Mouse (Mus musculus): Measurements from ENCODE around the gene Cfap298. TPM values are rescaled to one million over a fixed set of nuclear protein-coding genes. Genes with fewer than 3 reads are reported as not detected.

Cfap298 gene
- polyA plus RNA-seq, 1 experiment from 2014 or later = 42.7 TPM

DNA sequence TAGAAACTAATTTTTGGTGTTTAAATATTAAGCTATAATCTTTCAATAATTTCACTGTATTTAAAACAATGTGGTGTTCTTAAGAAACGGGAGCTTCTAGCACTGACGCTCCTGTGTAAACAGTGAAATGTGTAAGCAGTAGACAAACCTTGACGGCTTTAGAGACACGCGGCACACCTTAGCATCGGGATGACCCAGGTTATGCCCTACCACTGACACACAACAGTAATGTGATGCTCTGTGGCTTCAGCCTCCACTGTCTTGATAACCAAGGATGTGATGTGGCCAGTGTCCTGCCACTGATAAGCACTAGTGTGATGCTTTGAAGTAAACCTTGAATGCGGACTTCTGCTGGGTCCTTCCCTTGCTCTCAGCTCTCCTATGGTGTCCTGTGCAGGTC is 6.3 kb upstream of the Cfap298 start:
- H3K27me3 ChIP-seq (replicated peaks) = no peaks in the 10 kb centered on the region
- H3K9me3 ChIP-seq = no peaks in the 10 kb centered on the region
- no peak overlapping the region for H3K4me2 ChIP-seq
- no peak overlapping the region for H3K9ac ChIP-seq
- ATAC-seq (ENCODE audit: insufficient read depth, low FRiP score, low read depth) = no peak
- H3K36me3 ChIP-seq = peaks cover 11% of the 10 kb centered on the region; the same call in 1 of the 2 replicates
- no peak overlapping the region for H3K4me3 ChIP-seq (replicated peaks)
- no peak overlapping the region for H3K27ac ChIP-seq
- WGBS = 90% methylated on average over 7 of the region's 7 CpGs
- H3K4me1 ChIP-seq = no peaks in the 10 kb centered on the region

DNA sequence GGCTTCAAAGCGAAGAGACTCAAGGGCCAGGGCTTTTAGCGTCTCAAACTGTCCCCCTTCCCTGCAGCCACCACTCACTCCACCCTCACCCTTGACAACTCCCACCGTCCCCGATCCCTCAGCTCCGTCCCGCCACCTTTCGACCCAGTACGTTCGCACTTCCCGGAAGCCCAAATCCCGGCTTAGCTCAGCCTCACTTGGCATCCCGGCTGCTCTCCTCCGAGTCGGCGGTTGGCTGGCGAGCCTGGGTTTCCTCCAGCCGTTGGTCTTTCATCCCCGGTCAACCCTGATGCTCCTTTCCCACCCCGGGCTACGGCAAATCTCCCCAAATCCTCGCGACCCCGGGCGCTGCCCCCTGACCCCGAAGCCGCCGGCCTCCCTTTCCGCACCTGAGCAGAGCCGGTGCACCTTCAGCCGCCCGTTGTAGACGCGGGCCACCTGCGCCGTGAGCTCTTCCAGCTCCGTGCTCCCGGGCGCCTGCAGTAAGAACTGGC is 674 bp downstream of the Cfap298 start:
- peak; percentile 64 for ATAC-seq (ENCODE audit: insufficient read depth, low FRiP score, low read depth)
- WGBS = under 1% methylated on average over 38 of the region's 38 CpGs
- peak overlapping the region; percentile 79 for H3K4me3 ChIP-seq (replicated peaks)

DNA sequence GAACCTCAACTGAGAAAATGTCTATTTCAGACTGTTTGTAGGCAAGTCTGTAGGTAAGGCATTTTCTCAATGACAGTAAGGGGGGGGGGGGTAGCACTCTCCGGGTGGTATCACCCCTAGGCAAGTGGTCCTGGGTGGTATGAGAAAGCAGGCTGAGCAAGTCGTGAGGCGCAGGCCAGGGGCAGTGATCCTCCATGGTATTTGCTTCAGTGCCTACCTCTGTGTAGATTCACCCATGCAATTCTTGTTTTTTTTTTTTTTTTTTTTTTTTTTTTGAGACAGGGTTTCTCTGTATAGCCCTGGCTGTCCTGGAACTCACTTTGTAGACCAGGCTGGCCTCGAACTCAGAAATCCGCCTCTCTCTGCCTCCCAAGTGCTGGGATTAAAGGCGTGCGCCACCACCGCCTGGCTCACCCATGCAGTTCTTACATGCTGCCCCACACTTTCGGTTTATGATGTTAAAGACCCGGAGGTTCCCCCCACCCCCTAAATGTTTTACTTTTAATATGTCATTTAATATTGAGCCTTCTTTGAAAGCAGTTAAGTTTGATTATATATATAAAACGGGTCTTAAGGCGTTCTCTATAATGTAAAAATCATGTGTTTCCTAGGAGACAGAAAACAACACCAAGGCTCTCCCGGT is 1.3 kb downstream of the Cfap298 start:
- no peaks in the 10 kb centered on the region for H3K36me3 ChIP-seq
- H3K4me2 ChIP-seq = peak overlapping the region; percentile 81
- H3K9me3 ChIP-seq = no peaks in the 10 kb centered on the region
- peak overlapping the region; percentile 85; the same call in 1 of the 2 replicates for H3K27ac ChIP-seq
- ATAC-seq (ENCODE audit: insufficient read depth, low FRiP score, low read depth) = no peak
- 28% methylated on average over 13 of the region's 13 CpGs for WGBS
- peaks cover 3% of the 10 kb centered on the region; the same call in 1 of the 2 replicates for H3K4me1 ChIP-seq
- no peaks in the 10 kb centered on the region for H3K27me3 ChIP-seq (replicated peaks)
- H3K4me3 ChIP-seq (replicated peaks) = peak overlapping the region; percentile 79
- peak overlapping the region; percentile 68 for H3K9ac ChIP-seq

More for the DNA sequence above, 674 bp downstream of the Cfap298 start:
- no peaks in the 10 kb centered on the region for H3K36me3 ChIP-seq
- peak overlapping the region; percentile 85 for H3K27ac ChIP-seq
- H3K27me3 ChIP-seq (replicated peaks) = no peaks in the 10 kb centered on the region
- H3K9ac ChIP-seq = peak overlapping the region; percentile 68
- peaks cover 3% of the 10 kb centered on the region; the same call in 1 of the 2 replicates for H3K4me1 ChIP-seq
- no peaks in the 10 kb centered on the region for H3K9me3 ChIP-seq
- H3K4me2 ChIP-seq = peak overlapping the region; percentile 81

DNA sequence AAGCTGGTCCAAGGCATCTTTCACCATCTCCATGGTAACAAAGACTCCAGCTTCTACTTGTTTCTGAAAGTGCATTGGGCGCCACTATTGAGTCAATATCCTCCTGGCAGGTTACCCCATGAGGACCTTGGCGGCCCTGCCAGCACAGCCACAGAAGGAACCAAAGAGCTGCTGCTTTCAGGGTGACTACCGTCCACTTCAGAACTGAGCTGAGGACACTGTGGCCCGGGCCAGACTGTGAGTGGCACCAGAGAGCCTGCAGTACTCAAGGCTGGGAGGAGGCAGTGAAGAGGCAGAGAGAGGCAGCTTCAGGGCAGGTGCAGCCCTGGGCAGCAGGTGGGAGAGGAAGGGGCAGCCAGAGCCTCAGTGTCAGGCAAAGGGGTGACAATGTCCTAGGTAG is 7.5 kb downstream of the Cfap298 start:
- no peak overlapping the region for H3K27ac ChIP-seq
- no peak for ATAC-seq (ENCODE audit: insufficient read depth, low FRiP score, low read depth)
- no peaks in the 10 kb centered on the region for H3K36me3 ChIP-seq
- H3K27me3 ChIP-seq (replicated peaks) = no peaks in the 10 kb centered on the region
- H3K4me3 ChIP-seq (replicated peaks) = no peak overlapping the region
- no peak overlapping the region for H3K4me2 ChIP-seq
- H3K9ac ChIP-seq = no peak overlapping the region
- no peaks in the 10 kb centered on the region for H3K9me3 ChIP-seq
- no peaks in the 10 kb centered on the region for H3K4me1 ChIP-seq
- 92% methylated on average over 4 of the region's 4 CpGs for WGBS

DNA sequence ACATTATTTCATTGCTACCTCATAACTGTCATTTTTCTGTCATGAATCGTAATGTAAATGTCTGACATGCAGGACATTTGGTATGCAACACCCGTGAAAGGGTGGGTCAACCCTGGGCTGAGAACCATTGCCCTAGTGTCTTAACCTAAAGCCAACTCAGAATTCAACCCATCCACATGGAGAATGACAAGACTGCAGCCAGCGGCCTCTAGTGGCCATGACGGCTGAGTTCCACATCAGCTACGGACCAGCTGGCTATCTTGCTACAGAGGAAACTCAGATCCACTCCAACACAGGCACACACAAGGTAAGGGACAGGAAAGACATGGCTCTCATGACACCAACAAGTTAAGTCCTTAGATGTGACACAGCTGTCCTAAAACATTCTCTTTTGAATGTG is 9.5 kb downstream of the Cfap298 start:
- Histone ChIP-seq H3K4me2 (no peak overlapping the region), H3K9ac (no peak overlapping the region), H3K36me3 (no peaks in the 10 kb centered on the region), H3K27ac (no peak overlapping the region), H3K4me1 (no peaks in the 10 kb centered on the region), H3K27me3 (replicated peaks) (no peaks in the 10 kb centered on the region), H3K9me3 (no peaks in the 10 kb centered on the region), H3K4me3 (replicated peaks) (no peak overlapping the region)
- no peak for ATAC-seq (ENCODE audit: insufficient read depth, low FRiP score, low read depth)
- WGBS = 26% methylated on average over 5 of the region's 5 CpGs

DNA sequence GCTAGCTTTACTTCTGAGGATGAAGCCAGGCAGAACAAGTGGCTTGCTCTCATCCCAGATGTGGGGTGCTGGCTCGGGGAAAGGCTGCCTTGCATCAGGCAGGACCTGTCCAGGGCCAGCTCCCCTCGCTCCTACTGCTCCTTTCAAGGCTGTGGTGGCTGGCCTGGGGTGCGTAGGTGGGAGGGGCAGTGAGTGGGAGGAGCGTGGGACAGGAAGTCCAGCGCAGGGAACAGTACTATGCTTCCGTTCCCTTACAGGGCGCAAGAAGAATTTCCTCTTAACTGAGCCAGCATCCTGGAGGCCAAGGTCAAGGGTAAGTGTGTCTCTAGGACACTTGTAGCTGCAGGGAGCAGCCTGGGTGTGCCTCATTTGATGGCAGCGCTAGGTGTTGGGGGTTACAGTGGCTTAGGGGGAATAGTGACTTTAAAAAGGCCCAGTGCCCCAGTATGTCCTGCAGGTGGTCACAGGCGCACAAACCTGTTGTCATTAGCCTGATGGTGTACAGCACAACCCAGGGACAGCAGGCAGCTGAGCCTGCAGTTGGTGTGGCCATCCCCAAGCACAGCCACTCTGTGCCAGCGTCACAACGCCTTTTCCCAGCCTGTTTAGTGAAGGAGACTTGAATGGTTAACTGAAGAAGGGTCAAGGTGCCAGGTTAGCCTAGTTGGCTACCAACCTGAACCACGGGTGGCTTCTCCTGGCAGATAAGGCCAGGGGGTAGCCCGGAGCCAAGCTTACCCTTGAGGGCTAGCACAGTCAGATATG is 10.1 kb downstream of the Cfap298 start:
- Histone ChIP-seq H3K9me3 (no peaks in the 10 kb centered on the region), H3K27me3 (replicated peaks) (no peaks in the 10 kb centered on the region), H3K4me3 (replicated peaks) (no peak overlapping the region), H3K9ac (no peak overlapping the region), H3K4me1 (no peaks in the 10 kb centered on the region), H3K4me2 (no peak overlapping the region), H3K36me3 (no peaks in the 10 kb centered on the region), H3K27ac (no peak overlapping the region)
- 87% methylated on average over 13 of the region's 13 CpGs for WGBS
- no peak for ATAC-seq (ENCODE audit: insufficient read depth, low FRiP score, low read depth)

DNA sequence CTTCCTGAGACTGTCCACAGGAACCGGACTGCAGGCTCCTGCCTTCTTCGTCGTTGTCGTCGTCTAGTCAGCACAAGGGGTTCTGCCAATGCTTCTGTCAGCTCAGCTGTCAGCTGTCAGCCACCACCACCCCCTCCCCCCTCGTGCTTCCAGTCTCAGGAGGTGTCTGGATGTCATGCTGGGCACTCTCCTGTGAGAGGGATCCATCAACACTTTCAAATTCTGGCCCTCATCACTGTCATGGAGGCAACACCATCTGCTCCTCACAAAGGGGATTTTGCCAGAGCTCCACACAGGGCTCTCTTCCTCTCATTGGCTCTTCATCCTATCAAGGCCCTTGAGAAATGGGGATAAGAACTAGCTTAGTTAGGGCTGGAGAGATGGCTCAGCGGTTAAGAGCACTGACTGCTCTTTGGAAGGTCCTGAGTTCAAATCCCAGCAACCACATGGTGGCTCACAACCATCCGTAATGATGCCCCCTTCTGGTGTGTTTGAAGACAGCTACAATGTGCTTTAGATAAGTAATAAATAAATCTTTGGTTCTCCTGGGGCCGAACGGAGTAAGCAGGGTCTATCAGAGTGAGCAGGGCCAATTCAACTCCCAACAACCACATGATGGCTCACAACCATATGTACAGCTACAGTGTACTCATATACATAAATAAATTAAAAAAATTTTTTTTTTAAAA is 13.3 kb downstream of the Cfap298 start:
- WGBS = 38% methylated on average over 10 of the region's 10 CpGs
- Histone ChIP-seq H3K27me3 (replicated peaks) (no peaks in the 10 kb centered on the region), H3K4me1 (no peaks in the 10 kb centered on the region), H3K9ac (no peak overlapping the region), H3K9me3 (no peaks in the 10 kb centered on the region), H3K4me3 (replicated peaks) (no peak overlapping the region), H3K36me3 (no peaks in the 10 kb centered on the region), H3K27ac (no peak overlapping the region), H3K4me2 (no peak overlapping the region)
- ATAC-seq (ENCODE audit: insufficient read depth, low FRiP score, low read depth) = no peak

DNA sequence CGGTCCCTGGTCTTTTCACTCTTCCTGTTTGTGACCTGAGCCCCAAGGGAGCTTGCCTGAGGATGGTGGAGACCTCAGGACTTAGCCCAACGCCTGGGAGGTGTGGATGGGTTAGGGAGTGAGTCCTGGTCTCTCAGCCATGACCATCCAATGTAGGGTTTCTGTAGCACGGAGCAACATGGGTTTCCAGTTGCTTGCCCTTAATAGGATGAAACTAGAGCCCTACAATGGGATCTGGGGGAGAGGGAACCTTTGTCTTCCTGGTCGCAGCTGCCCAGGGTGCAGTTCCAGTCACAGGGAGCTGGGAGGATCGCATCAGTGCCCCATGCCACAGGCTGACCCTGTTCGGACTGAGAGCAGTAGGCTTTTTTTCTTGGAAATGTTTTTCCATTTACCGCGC is 17.8 kb downstream of the Cfap298 start:
- Histone ChIP-seq H3K9ac (no peak overlapping the region), H3K27ac (no peak overlapping the region), H3K9me3 (no peaks in the 10 kb centered on the region), H3K4me3 (replicated peaks) (no peak overlapping the region), H3K4me1 (no peaks in the 10 kb centered on the region), H3K4me2 (no peak overlapping the region), H3K27me3 (replicated peaks) (no peaks in the 10 kb centered on the region), H3K36me3 (no peaks in the 10 kb centered on the region)
- no peak for ATAC-seq (ENCODE audit: insufficient read depth, low FRiP score, low read depth)
- 77% methylated on average over 8 of the region's 8 CpGs for WGBS

DNA sequence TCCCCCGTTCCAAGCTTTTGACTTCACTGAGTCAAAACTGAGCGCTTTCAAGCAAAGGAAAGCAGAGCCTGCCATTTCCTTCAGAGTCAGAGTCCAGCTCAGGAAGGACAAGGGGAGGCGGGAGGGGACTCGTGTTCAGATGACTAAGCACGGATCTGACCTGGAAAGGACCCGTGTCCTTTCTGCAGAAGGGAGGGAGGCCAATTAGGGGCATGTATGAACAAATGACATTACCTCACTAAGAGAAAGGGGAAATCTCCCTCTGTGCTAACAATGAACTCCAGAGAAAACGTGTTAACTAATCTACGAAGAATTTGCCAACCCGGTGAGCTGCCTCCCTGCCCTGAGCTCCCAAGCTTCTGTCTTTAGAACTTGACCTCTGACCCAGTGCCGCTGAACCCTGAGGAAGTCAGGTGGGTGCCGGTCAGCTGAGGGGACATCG is 18.9 kb downstream of the Cfap298 start:
- Histone ChIP-seq H3K4me1 (no peaks in the 10 kb centered on the region), H3K27ac (no peak overlapping the region), H3K9me3 (no peaks in the 10 kb centered on the region), H3K9ac (no peak overlapping the region), H3K36me3 (no peaks in the 10 kb centered on the region), H3K4me2 (peak overlapping the region; percentile 28; the same call in 1 of the 2 replicates), H3K27me3 (replicated peaks) (no peaks in the 10 kb centered on the region), H3K4me3 (replicated peaks) (no peak overlapping the region)
- peak; percentile 63; the same call in 1 of the 2 replicates for ATAC-seq (ENCODE audit: insufficient read depth, low FRiP score, low read depth)
- 29% methylated on average over 12 of the region's 12 CpGs for WGBS

DNA sequence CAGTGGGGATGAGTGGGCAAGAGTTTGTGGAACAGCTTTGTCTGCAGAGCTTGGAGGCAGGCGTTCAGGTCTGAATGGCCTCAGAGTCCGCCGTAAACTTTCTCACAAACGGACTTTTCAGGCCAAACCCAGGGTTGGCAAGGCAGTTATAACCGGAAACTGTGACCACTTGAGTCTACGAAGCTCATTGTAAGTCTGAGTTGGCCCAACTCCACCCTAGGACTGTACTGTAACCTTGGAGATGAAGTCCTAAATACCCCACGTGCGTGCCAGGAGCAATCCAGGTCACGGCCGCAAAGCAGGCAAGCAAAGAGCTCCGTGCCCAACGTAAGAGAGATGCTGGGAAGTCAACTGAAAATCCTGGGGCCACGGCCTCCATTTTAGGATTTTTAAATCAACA is 23.1 kb downstream of the Cfap298 start:
- WGBS = 91% methylated on average over 13 of the region's 13 CpGs
- no peak overlapping the region for H3K4me2 ChIP-seq
- H3K27ac ChIP-seq = no peak overlapping the region
- H3K9ac ChIP-seq = no peak overlapping the region
- no peaks in the 10 kb centered on the region for H3K4me1 ChIP-seq
- no peaks in the 10 kb centered on the region for H3K36me3 ChIP-seq
- H3K9me3 ChIP-seq = no peaks in the 10 kb centered on the region
- no peaks in the 10 kb centered on the region for H3K27me3 ChIP-seq (replicated peaks)
- no peak overlapping the region for H3K4me3 ChIP-seq (replicated peaks)
- ATAC-seq (ENCODE audit: insufficient read depth, low FRiP score, low read depth) = no peak

DNA sequence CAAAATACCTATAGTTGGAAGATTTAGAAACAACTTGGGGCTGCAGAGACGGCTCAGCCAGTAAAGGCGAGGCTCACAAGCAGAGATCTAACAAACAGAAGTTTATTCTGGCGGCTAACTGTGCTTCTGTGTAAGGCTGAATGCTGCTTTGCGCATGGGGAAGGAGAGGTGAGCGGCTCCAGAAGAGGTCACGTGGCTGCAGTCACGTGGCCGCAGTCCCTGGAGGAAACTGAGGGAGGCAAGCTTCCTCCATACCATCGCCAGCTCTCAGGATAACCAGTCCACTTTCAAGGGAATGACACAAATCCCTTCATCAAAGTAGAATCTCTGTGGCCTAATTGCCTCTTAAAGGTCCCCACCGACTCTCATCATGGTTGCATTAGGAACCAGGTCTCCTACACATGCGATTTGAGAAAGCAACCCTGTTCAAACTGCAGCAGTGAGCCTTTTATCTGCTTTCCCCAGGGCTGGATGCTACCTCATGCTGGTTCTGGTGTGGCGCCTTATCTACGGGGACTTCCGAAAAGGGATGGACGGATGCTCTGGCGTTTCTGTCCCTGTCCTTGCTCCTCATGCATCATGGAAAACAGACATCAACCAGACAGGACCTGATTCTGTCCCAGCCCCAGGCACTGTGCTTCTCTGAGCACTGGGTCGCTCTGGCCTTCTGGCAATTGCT is 23.9 kb downstream of the Cfap298 start:
- Histone ChIP-seq H3K27ac (no peak overlapping the region), H3K27me3 (replicated peaks) (no peaks in the 10 kb centered on the region), H3K4me3 (replicated peaks) (no peak overlapping the region), H3K9me3 (no peaks in the 10 kb centered on the region), H3K36me3 (no peaks in the 10 kb centered on the region), H3K4me2 (no peak overlapping the region), H3K4me1 (no peaks in the 10 kb centered on the region), H3K9ac (no peak overlapping the region)
- ATAC-seq (ENCODE audit: insufficient read depth, low FRiP score, low read depth) = no peak
- 78% methylated on average over 17 of the region's 17 CpGs for WGBS
